Mouse (Mus musculus) testis, adult 2 months (tissue): ENCODE measurements around the gene Amdhd1. TPM values are rescaled to one million over a fixed set of nuclear protein-coding genes. Genes with fewer than 3 reads are reported as not detected.
A peak's percentile ranks its signal among the peaks of the same experiment; 100 is the strongest.

Experiments used
- H3K27ac ChIP-seq: fragments of 200-500 bp; 2 replicates; pipeline ENCODE4 v1.5.1; 2012; ENCODE audit warnings: low read depth, low read length; ENCODE audit not compliant: control insufficient read depth, insufficient read depth
- H3K27me3 ChIP-seq: fragments of 200-500 bp; 2 replicates; pipeline ENCODE4 v1.6.1; 2012; ENCODE audit warnings: mild to moderate bottlenecking, low read length, moderate library complexity; ENCODE audit not compliant: control insufficient read depth, insufficient read depth
- H3K36me3 ChIP-seq: fragments of 200-500 bp; 2 replicates; pipeline ENCODE4 v1.6.1; 2012; ENCODE audit warnings: mild to moderate bottlenecking, low read length; ENCODE audit not compliant: control insufficient read depth, insufficient read depth
- H3K4me1 ChIP-seq: fragments of 200-500 bp; 2 replicates; pipeline ENCODE4 v1.6.1; 2012; ENCODE audit warnings: low read length; ENCODE audit not compliant: control insufficient read depth, insufficient read depth
- H3K4me3 ChIP-seq: fragments of 200-500 bp; 2 replicates; pipeline ENCODE4 v1.5.1; 2012; ENCODE audit warnings: low read depth, mild to moderate bottlenecking, low read length, moderate library complexity, mixed read lengths; ENCODE audit not compliant: control insufficient read depth
- CTCF ChIP-seq: fragments of 200-500 bp; IDR thresholded peaks from 2 replicates; pipeline ENCODE4 v1.5.1; 2012; ENCODE audit warnings: low read depth, mild to moderate bottlenecking, inconsistent platforms, low read length, moderate library complexity; ENCODE audit not compliant: control insufficient read depth, insufficient read depth, insufficient replicate concordance
- POLR2A ChIP-seq: fragments of 200-500 bp; IDR thresholded peaks from 2 replicates; pipeline ENCODE4 v1.6.1; 2012; ENCODE audit warnings: low read depth, mild to moderate bottlenecking, inconsistent platforms, low read length, moderate library complexity; ENCODE audit not compliant: control insufficient read depth
- polyA plus RNA-seq: library from polyadenylated mRNA; depleted of rRNA; stranded (reverse); fragments of >200 nt; gene quantifications from 2 replicates; pipeline ENCODE4 v1.2.3, GENCODE M21; 2012

Gene Amdhd1
- polyA plus RNA-seq, 1 experiment = 0.07 TPM

DNA sequence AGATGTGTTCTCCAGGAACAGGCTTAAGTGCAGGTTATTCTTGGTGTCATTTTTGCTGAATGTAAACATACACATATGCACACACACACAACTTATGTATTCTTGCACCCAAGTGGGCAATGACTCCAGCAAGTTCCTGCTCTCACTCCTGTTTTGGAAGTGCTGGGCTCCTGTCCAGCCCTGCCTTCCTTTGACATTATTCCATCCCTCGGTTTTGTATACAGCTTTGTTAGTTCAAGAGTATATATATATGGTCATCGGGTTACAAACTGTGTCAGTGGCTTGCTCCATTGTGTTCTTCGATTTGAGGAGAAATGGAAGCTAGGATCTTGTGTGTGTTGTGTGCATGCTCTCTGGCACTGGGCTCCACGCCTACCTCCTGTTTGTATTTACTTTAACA, 21.6 kb downstream of the Amdhd1 start:
- Histone ChIP-seq H3K27me3 (no peaks in the 10 kb centered on the region), H3K36me3 (no peaks in the 10 kb centered on the region), H3K27ac (no peak overlapping the region), H3K4me3 (no peak overlapping the region), H3K4me1 (no peaks in the 10 kb centered on the region)
- no peak for TF ChIP-seq POLR2A
- TF ChIP-seq CTCF = no peak

DNA sequence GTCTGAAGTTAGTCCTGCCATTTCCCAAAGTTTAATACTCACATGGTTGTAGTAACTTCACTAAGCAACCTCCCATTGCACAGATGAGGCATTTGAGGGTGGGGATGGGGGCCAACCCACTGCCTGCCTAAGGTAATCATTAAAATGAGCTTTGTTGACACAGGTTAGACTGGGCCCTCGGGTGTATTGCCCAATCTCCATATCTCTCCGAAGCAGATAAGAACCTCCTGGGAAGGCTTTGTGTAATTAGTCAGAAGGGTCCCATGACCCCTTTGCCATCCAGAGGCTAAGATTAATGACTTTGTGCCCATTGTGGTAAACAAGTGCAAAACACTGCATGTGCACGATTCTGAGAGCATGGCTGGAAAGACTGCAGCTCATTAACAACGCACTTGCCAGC, 22.1 kb downstream of the Amdhd1 start:
- H3K4me3 ChIP-seq = no peak overlapping the region
- no peak overlapping the region for H3K27ac ChIP-seq
- no peaks in the 10 kb centered on the region for H3K27me3 ChIP-seq
- H3K4me1 ChIP-seq = no peaks in the 10 kb centered on the region
- no peak for TF ChIP-seq CTCF
- no peak for TF ChIP-seq POLR2A
- no peaks in the 10 kb centered on the region for H3K36me3 ChIP-seq

DNA sequence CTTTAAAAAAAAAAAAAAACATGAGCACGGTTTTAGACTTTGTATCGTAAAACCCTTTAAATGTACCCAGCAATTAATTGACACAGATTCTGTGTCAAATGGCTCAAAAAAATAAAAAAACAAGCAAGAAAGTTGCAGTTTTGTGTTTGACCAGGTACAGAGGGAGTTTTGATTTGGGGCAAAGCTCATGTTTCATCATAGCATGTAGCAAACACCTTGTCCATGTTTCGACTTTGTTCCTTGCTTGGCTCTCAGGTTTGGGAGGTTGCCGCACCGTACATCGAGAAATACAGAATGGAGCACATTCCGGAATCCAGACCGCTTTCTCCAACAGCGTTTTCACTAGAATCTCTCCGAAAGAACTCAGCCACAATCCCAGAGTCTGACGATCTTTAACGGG, 23.9 kb downstream of the Amdhd1 start:
- H3K4me1 ChIP-seq = no peaks in the 10 kb centered on the region
- no peaks in the 10 kb centered on the region for H3K27me3 ChIP-seq
- TF ChIP-seq POLR2A (no peak), CTCF (no peak)
- H3K4me3 ChIP-seq = no peak overlapping the region
- no peak overlapping the region for H3K27ac ChIP-seq
- H3K36me3 ChIP-seq = no peaks in the 10 kb centered on the region

DNA sequence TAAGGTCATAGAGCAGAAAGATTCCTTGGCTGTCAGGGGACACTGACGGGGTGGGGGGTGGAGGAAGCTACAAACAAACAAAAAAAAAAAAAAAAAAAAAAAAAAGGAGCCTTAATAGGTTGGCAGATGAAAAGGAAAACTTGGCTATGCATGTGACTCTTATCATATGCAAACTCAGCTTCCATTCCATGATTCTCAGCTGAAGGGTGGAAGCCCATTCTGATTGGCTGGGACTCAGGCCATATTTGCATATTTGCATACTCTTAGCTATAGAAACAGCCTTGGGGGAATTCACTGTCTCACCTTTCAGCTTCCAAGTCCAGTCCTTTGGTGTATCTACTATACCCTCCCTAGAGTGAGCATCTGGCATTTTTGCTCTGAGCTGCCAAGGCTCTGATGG, 24.4 kb downstream of the Amdhd1 start:
- H3K4me3 ChIP-seq = no peak overlapping the region
- no peak overlapping the region for H3K27ac ChIP-seq
- H3K27me3 ChIP-seq = no peaks in the 10 kb centered on the region
- no peaks in the 10 kb centered on the region for H3K4me1 ChIP-seq
- no peak for TF ChIP-seq POLR2A
- no peak for TF ChIP-seq CTCF
- H3K36me3 ChIP-seq = no peaks in the 10 kb centered on the region

DNA sequence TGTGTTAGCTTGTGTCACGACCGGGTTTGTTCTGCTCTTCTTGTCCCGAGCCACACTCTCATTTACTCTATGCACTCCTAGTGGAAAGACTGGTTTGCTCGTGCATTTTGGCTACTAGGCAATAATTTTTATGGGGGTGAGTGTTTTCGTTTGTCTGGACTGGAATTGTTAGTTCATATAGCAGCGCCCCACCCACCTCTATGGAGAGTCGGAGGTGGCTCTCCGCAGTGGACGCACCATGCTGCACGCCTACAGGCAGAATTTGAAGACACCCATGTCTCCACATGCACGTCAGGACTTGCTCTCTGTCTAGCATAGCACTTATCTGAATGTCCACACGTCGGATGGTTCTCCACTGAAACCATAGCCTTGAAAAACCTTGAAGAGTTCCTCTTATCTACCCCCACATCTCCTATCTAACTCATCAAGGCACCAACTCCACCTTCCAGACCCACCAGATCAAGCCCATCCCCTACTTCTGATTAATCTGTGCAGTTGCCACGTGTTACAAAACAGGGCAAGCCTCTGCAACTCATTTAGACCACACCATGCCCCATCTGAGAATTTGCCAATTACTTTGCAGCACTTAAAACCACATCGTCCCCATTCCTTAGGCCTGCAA, 30.2 kb downstream of the Amdhd1 start:
- no peaks in the 10 kb centered on the region for H3K27me3 ChIP-seq

DNA sequence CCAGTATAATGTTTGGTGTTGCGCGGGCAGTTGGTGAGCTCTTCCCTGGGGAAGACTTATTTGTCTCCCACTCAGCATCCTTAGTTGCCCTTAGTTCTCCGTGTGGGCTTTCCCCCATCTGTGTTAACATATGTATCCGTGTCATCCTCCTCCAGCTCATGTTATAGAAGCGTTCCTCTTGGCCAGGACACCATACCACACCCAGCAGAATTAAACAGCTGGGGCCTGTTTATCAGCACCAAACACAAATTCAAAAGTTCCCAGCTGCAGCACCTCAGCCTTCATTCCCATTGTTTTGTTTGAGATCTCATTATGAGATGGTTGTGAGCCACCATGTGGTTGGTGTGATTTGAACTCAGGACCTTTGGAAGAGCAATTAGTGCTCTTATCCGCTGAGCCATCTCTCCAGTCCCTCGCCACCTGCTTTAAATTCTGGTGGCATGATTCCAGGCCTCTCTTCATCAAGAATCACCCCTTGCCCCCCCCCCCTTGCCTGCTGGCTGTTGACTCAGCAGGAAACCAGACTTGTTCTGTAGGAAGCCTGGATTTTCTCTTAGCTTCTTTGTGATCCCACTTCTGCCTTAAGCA, 31.4 kb downstream of the Amdhd1 start:
- TF ChIP-seq POLR2A = no peak
- no peak for TF ChIP-seq CTCF
- Histone ChIP-seq H3K36me3 (no peaks in the 10 kb centered on the region), H3K27ac (no peak overlapping the region), H3K4me1 (no peaks in the 10 kb centered on the region), H3K4me3 (no peak overlapping the region), H3K27me3 (no peaks in the 10 kb centered on the region)

More for the DNA sequence above, 30.2 kb downstream of the Amdhd1 start:
- Histone ChIP-seq H3K27ac (no peak overlapping the region), H3K36me3 (no peaks in the 10 kb centered on the region), H3K4me1 (no peaks in the 10 kb centered on the region), H3K4me3 (no peak overlapping the region)
- TF ChIP-seq POLR2A = no peak
- no peak for TF ChIP-seq CTCF

DNA sequence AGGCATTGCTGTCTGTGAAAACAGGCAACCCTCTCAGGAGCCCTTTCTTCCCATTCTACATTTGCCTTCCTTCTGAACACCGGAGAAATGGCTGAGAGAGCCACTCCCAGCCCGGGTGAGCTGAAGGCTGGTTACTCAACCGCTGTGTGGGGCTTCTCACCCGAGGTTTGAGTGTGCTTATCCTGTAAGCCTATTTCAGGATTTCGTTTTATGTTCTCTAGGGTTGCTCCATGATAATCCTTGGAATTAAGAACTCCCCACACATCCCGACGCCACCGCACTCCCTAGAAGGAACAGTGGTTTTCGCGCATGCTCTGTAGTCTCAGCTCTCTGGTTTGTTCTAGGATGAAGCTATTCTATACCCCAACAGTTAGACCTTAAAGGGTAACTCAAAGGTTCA, 38.5 kb downstream of the Amdhd1 start:
- H3K4me1 ChIP-seq = no peaks in the 10 kb centered on the region; the same call in 1 of the 2 replicates
- H3K4me3 ChIP-seq = peak overlapping the region; percentile 4
- H3K27me3 ChIP-seq = no peaks in the 10 kb centered on the region
- no peaks in the 10 kb centered on the region for H3K36me3 ChIP-seq
- TF ChIP-seq CTCF (no peak), POLR2A (no peak)
- H3K27ac ChIP-seq = no peak overlapping the region
